Mouse (Mus musculus) stomach, embryonic 14.5 days (tissue): Measurements from ENCODE around the gene Hdgf. TPM values are rescaled to one million over a fixed set of nuclear protein-coding genes. Genes with fewer than 3 reads are reported as not detected.

Experiments
- ATAC-seq: fragments of 200-750 bp; cut with Nextera tagmentation; 2 replicates; pipeline ENCODE4 v1.8.0; 2017; ENCODE audit warnings: low read depth, moderate TSS enrichment; ENCODE audit not compliant: insufficient number of reproducible peaks, insufficient read depth, low FRiP score
- H3K27ac ChIP-seq: fragments of 300-500 bp; sonication (generic); 2 replicates; pipeline ENCODE4 v1.5.1; 2014; ENCODE audit warnings: mild to moderate bottlenecking, low read length, moderate library complexity, mixed read lengths
- H3K27me3 ChIP-seq: fragments of 300-500 bp; sonication (generic); 2 replicates; pipeline ENCODE4 v1.6.1; 2014; ENCODE audit warnings: low read length, control low read depth, mixed read lengths; ENCODE audit not compliant: control insufficient read depth, insufficient read depth
- H3K36me3 ChIP-seq: fragments of 300-500 bp; sonication (generic); 2 replicates; pipeline ENCODE4 v1.6.1; 2014; ENCODE audit warnings: mild to moderate bottlenecking, control low read depth, low read length, moderate library complexity, mixed read lengths; ENCODE audit not compliant: control insufficient read depth, insufficient read depth
- H3K4me1 ChIP-seq: fragments of 300-500 bp; sonication (generic); 2 replicates; pipeline ENCODE4 v1.6.1; 2014; ENCODE audit warnings: low read length, control low read depth, mixed read lengths; ENCODE audit not compliant: control insufficient read depth, insufficient read depth
- H3K4me2 ChIP-seq: fragments of 300-500 bp; sonication (generic); replicated peaks from 2 replicates; pipeline ENCODE4 v1.6.1; 2014; ENCODE audit warnings: low read depth, low read length, control low read depth
- H3K4me3 ChIP-seq: fragments of 300-500 bp; sonication (generic); 2 replicates; pipeline ENCODE4 v1.5.1; 2014; ENCODE audit warnings: low read depth, low read length, control low read depth
- H3K9ac ChIP-seq: fragments of 300-500 bp; sonication (generic); replicated peaks from 2 replicates; pipeline ENCODE4 v1.6.1; 2014; ENCODE audit warnings: low read depth, mild to moderate bottlenecking, control low read depth, low read length, moderate library complexity, mixed read lengths
- H3K9me3 ChIP-seq: fragments of 300-500 bp; sonication (generic); 2 replicates; pipeline ENCODE4 v1.6.1; 2016; ENCODE audit warnings: low read depth, low read length, control low read depth; ENCODE audit not compliant: control insufficient read depth
- WGBS: fragments of 180-500 bp; shearing (Covaris S2); extraction: QIAGEN DNeasy Blood & Tissue Kit; methylation state at CpG from one replicate; pipeline ENCODE4 v1.1.7; 2014; 5-methylcytosine and 5-hydroxymethylcytosine counted together
- polyA plus RNA-seq: library from polyadenylated mRNA; unstranded; fragments of >200 nt; fragmentation: Nextera tagmentation; extraction: Ambion mirVana; gene quantifications from 2 replicates; pipeline ENCODE4 v1.2.1, GENCODE M21; 2014

Hdgf gene
- polyA plus RNA-seq, 1 experiment from 2014 or later: 119 TPM

DNA sequence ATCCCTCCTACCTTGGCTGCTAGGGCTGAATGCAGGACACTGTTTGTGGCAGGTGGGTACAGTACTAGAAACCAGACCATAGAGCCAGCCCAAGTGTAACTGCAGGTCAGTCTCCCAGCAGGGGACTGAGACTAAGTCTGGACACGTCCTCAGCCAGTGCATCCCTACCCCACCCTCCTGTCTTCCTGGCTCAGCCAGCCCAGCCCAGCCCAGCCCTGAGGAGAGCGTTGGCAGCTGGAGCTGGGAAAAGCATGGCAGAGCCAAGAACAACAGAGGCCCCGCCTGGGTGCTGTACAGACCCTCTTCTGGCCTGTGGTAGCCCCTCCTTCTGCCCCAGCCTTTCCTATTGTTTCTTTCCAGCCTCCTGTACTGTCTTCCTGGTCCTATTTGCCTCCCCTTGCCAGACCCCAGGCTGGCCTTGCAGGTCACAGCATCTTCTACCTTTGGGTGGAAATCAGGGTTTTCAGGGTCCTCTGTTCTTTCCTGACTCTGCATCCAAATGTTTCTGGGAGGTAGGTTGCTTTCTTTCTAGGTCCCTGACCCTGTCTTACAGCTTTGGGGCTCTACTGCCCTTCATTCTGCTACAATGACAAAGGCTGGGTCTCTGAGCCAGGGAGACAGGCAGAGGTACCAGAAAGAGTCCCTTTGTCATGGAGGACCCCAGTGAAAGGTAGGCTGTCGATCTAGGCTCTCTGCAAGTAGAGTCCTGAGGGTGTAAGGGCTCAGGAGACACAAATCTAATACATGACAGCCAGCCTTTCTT, 38.9 kb downstream of the Hdgf start:
- H3K9me3 ChIP-seq: no peaks in the 10 kb centered on the region
- H3K27ac ChIP-seq: no peak overlapping the region
- H3K4me2 ChIP-seq: no peak overlapping the region
- H3K36me3 ChIP-seq: peaks cover 26% of the 10 kb centered on the region
- H3K4me3 ChIP-seq: no peak overlapping the region
- H3K9ac ChIP-seq: no peak overlapping the region
- WGBS: 38% methylated on average over 4 of the region's 4 CpGs
- ATAC-seq: peak; percentile 44; the same call in 1 of the 2 replicates
- no peaks in the 10 kb centered on the region for H3K27me3 ChIP-seq
- H3K4me1 ChIP-seq: peaks cover 38% of the 10 kb centered on the region

GRCm38 (mm10) chr3:87945781-87946540, 39.8 kb downstream of the Hdgf start:
- Histone ChIP-seq H3K9ac (no peak overlapping the region), H3K9me3 (no peaks in the 10 kb centered on the region), H3K4me2 (no peak overlapping the region), H3K27ac (no peak overlapping the region), H3K36me3 (peaks cover 19% of the 10 kb centered on the region), H3K4me3 (no peak overlapping the region), H3K27me3 (no peaks in the 10 kb centered on the region), H3K4me1 (peaks cover 43% of the 10 kb centered on the region)
- no peak for ATAC-seq
- 34% methylated on average over 12 of the region's 12 CpGs for WGBS

GRCm38 (mm10) chr3:87946541-87946860, 40.4 kb downstream of the Hdgf start:
- H3K9me3 ChIP-seq: no peaks in the 10 kb centered on the region
- no peak overlapping the region for H3K27ac ChIP-seq
- no peak overlapping the region for H3K4me3 ChIP-seq
- 44% methylated on average over 1 of the region's 1 CpGs for WGBS
- no peaks in the 10 kb centered on the region for H3K27me3 ChIP-seq
- H3K36me3 ChIP-seq: peaks cover 14% of the 10 kb centered on the region
- ATAC-seq: no peak
- no peak overlapping the region for H3K4me2 ChIP-seq
- H3K9ac ChIP-seq: no peak overlapping the region
- H3K4me1 ChIP-seq: peaks cover 45% of the 10 kb centered on the region

DNA sequence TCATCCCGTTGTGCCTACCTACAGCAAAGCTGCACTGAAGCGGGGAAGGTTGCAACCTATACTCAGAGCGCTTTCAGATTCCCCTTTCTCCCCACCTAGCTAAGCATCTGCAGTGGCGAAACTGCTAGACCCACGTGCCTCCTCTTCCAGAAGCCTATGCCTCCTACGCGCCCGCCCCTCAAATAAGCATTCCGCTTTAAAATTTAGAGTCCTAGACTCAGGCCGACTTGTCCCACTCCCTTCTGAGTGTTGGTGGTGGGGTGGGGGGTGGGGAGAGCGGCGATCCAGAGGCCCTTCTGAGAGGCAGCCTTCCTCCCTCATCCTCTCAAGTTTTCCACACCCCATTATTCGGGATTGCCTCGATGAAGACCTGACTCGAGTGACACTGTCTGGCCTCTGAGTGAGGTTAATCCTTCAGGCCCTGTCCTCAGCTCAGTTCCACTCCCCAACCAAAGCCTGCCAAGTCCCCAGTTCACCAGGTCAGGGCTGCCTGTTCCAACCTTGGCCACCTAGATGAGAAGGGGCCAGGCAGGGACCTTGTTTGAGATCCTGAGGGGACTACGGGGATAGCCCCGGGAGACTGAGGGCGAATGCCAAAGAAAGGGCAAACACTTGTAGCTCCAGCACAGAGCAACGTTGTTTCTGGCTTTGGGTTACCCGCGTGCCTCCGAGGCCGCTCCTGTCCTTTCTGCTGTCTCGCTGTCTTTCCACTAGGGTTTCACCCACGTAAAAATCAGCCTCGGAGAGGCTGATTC, 41.1 kb downstream of the Hdgf start:
- Histone ChIP-seq H3K9me3 (no peaks in the 10 kb centered on the region), H3K36me3 (peaks cover 7% of the 10 kb centered on the region), H3K4me3 (peak overlapping the region; percentile 26; the same call in 1 of the 2 replicates), H3K27me3 (no peaks in the 10 kb centered on the region), H3K27ac (no peak overlapping the region), H3K4me1 (peaks cover 47% of the 10 kb centered on the region), H3K9ac (peak overlapping the region; percentile 14; the same call in 1 of the 2 replicates), H3K4me2 (peak overlapping the region; percentile 68)
- no peak for ATAC-seq
- WGBS: 5% methylated on average over 26 of the region's 26 CpGs

DNA sequence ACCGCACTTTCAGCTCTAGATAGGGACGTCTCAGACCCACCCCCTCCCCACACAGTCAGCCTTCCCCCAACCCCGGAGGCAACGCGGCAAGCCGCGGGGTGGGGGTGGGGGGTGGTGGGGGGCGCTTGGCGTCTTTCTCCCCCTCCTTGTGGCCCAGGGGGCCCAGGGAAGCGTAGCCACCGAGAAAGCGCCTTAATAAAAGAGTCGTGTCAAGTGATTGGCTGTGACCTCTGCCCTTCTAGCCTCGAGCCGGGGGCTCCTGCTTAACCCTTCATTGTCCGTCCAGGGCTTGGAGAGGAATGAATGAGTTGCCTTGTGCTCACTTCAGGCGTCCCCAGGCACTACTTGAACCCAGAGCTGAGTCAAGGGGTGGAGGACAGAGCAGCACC, 41.7 kb downstream of the Hdgf start:
- peaks cover 3% of the 10 kb centered on the region for H3K36me3 ChIP-seq
- no peaks in the 10 kb centered on the region for H3K9me3 ChIP-seq
- ATAC-seq: no peak
- H3K27ac ChIP-seq: no peak overlapping the region
- peaks cover 47% of the 10 kb centered on the region for H3K4me1 ChIP-seq
- H3K9ac ChIP-seq: no peak overlapping the region; the same call in 1 of the 2 replicates
- H3K27me3 ChIP-seq: no peaks in the 10 kb centered on the region
- peak overlapping the region; percentile 68 for H3K4me2 ChIP-seq
- WGBS: 2% methylated on average over 17 of the region's 17 CpGs
- peak overlapping the region; percentile 26 for H3K4me3 ChIP-seq

DNA sequence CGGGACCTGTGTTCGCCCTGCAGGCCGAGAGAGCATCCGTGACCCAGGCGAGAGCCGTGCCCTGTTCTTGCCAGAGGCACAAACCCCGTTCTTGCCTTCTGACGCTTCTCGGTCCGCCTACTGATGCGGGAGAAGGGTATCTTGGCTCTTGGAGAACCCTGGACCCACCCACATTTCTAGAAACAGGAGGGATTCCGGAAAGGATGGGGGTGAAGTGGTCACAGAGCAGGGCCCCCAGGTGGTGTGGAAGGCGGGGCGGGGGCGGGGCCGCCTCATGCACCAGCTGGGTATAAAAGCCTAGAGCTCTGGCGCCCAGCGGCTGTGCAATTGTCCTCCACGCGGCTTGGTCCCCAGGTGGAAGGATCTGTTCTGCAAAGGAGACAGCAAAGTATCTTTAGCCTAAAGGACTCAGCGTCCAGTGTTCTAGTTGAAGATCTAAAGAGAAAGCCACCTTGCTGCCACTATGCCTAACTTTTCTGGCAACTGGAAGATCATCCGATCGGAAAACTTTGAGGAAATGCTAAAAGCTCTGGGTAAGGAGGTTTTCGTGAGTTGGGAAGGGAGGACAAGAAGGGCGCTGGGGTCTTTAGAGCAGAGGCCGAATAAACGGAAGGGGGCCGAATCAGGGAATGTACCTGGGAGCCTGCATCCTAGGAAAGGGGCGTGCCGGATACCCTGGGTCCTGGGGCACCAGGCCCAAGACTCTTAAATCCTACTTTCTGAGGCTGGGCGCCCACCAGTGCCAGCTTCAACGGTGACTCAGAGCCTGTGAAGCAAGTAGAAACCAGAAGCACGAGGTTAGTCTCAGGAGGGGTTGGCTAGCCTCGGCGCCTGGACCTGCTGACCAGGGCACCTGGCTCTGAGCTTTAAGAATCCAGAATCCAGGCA, 42.5 kb downstream of the Hdgf start, which contains the start of gene Crabp2:
Gene Crabp2 (plus strand): TSS at position 289 of the 888 bp plus-strand sequence.
- H3K9me3 ChIP-seq: no peaks in the 10 kb centered on the region
- ATAC-seq: no peak; the same call in 1 of the 2 replicates
- peak within 1 kb of the TSS; percentile 18; the same call in 1 of the 2 replicates for H3K9ac ChIP-seq
- peaks cover 51% of the 10 kb centered on the region for H3K4me1 ChIP-seq
- H3K27me3 ChIP-seq: no peaks in the 10 kb centered on the region
- H3K36me3 ChIP-seq: peaks cover 2% of the 10 kb centered on the region
- 0 out of 2 replicates have a peak within 1 kb of the TSS, but pooled peaks have one; percentile 33 for H3K27ac ChIP-seq
- WGBS: 3% methylated on average over 35 of the region's 35 CpGs
- H3K4me2 ChIP-seq: peak within 1 kb of the TSS; percentile 68
- peak within 1 kb of the TSS; percentile 26 for H3K4me3 ChIP-seq

DNA sequence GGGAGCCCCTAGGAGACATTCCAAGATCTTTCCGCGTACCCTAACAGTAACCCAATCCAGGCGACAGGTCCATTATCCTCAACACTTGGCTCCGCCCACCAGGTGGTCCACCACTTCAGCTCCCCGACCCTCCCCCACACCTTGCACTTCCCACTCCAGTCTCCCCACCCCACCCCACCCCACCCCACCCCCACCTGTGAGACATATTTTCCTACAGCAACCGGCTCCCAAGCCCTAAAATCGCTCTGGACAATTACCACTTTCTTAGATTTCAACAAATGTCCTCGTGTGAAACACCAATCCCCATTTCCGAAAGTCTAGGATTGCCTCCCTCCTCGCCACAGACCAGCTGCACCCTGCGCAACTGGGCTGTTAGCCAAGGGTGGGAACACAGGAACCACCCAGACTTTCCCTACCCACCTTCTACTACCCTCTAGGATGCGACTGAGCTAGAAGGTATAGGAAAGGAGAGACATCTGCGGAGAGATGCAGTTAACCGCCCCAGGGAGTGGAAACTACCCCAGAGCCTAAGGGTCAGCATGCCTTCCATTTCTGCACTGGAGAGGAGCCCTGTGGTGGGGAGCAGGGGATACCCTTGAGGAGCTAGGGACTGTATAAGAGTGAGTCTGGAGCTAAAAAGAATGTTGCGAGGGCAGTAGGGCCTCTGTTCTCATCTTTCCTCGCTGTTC, 43.3 kb downstream of the Hdgf start:
- WGBS: 14% methylated on average over 16 of the region's 16 CpGs
- Histone ChIP-seq H3K9me3 (no peaks in the 10 kb centered on the region), H3K4me2 (peak overlapping the region; percentile 68), H3K4me1 (peaks cover 51% of the 10 kb centered on the region), H3K9ac (0 out of 2 replicates have a peak overlapping the region, but pooled peaks have one; percentile 18), H3K27ac (0 out of 2 replicates have a peak overlapping the region, but pooled peaks have one; percentile 33), H3K4me3 (peak overlapping the region; percentile 26), H3K27me3 (no peaks in the 10 kb centered on the region), H3K36me3 (no peaks in the 10 kb centered on the region)
- no peak for ATAC-seq
